Mouse (Mus musculus): Measurements from ENCODE around the gene Ntm.

- TF ChIP-seq POLR2A (IDR thresholded peaks at IDR 0.05; ENCODE audit: control insufficient read depth in 1 of 2, insufficient read depth in 1 of 2, low read depth in 1 of 2, low read length in 2 of 2, poor library complexity in 1 of 2): no peak
- TF ChIP-seq ZKSCAN1 (IDR thresholded peaks at IDR 0.05; ENCODE audit: low read depth, low read length): no peak
- no peak for TF ChIP-seq ZNF384 (IDR thresholded peaks at IDR 0.05; ENCODE audit: low read depth, low read length)
These were observed 19.5 kb downstream of the Ntm start for GRCm38 (mm10) chr9:29943209-29944070.

All from MEL (cell line).